Mouse (Mus musculus) intestine, embryonic 16.5 days (tissue): ENCODE results near the gene Ptpn22. TPM values are rescaled to one million over a fixed set of nuclear protein-coding genes. Genes with fewer than 3 reads are reported as not detected.

Experiments
- ATAC-seq: fragments of 200-750 bp; cut with Nextera tagmentation; 2 replicates; pipeline ENCODE4 v1.8.0; 2017; ENCODE audit warnings: moderate TSS enrichment, moderate library complexity
- H3K27ac ChIP-seq: fragments of 300-500 bp; sonication (generic); 2 replicates; pipeline ENCODE4 v1.5.1; 2014; ENCODE audit warnings: mild to moderate bottlenecking, low read length
- H3K27me3 ChIP-seq: fragments of 300-500 bp; sonication (generic); replicated peaks from 2 replicates; pipeline ENCODE4 v1.6.1; 2014; ENCODE audit warnings: low read length, control low read depth, mixed read lengths; ENCODE audit not compliant: control insufficient read depth, insufficient read depth
- H3K36me3 ChIP-seq: fragments of 300-500 bp; sonication (generic); 2 replicates; pipeline ENCODE4 v1.6.1; 2014; ENCODE audit warnings: low read length, control low read depth; ENCODE audit not compliant: control insufficient read depth, insufficient read depth
- H3K4me1 ChIP-seq: fragments of 300-500 bp; sonication (generic); 2 replicates; pipeline ENCODE4 v1.6.1; 2014; ENCODE audit warnings: low read length, control low read depth, mixed read lengths; ENCODE audit not compliant: control insufficient read depth, insufficient read depth
- H3K4me2 ChIP-seq: fragments of 300-500 bp; sonication (generic); 2 replicates; pipeline ENCODE4 v1.6.1; 2014; ENCODE audit warnings: low read depth, low read length, control low read depth
- H3K4me3 ChIP-seq: fragments of 300-500 bp; sonication (generic); 2 replicates; pipeline ENCODE4 v1.5.1; 2014; ENCODE audit warnings: mild to moderate bottlenecking, low read length
- H3K9ac ChIP-seq: fragments of 300-500 bp; sonication (generic); 2 replicates; pipeline ENCODE4 v1.6.1; 2014; ENCODE audit warnings: low read depth, low read length
- H3K9me3 ChIP-seq: fragments of 300-500 bp; sonication (generic); 2 replicates; pipeline ENCODE4 v1.6.1; 2016; ENCODE audit warnings: low read length, control low read depth; ENCODE audit not compliant: control insufficient read depth
- WGBS: fragments of 180-500 bp; shearing (Covaris S2); extraction: QIAGEN DNeasy Blood & Tissue Kit; methylation state at CpG from one replicate; pipeline ENCODE4 v1.1.7; 2014; 5-methylcytosine and 5-hydroxymethylcytosine counted together
- polyA plus RNA-seq: library from polyadenylated mRNA; unstranded; fragments of >200 nt; fragmentation: Nextera tagmentation; extraction: Ambion mirVana; gene quantifications from 2 replicates; pipeline ENCODE4 v1.2.1, GENCODE M21; 2015

The Ptpn22 gene
- polyA plus RNA-seq, 1 experiment from 2014 or later: 2.2 TPM

DNA sequence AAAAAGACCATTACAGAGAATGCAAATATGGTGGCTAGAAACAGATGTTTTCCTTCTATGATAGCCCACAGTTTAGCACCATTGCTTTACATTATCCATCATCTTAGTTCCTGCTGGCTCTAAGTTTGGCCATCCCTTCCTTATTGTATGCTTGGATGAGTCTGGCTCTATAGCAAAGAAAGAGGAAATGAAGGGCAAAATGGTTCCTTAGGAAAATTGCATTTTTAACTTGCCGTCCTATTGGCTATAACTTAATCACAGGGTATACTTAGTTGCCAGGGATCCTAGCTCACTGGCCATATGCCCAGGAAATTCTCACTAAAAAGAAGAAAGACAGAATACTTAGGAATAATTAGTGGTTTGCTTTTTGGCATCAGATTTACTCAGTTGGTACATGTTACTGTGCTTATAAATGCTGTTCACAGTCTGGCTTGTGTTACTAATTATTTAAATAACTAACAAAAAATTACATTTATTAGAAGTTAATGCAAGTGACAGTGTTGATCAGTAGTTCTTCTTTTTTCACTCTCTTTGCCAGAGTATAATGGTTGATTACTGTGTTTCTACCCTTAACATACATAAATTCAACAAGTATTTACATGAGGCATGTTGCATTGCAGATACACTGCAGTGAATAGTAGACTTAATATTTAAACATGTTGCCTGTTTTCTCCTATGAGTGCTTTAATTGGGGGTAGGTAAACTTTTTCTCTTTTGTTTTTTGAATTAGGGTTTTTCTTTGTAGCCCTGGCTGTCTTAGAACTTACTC lies 85.4 kb downstream of the Ptpn22 start:
- H3K27ac ChIP-seq: no peak overlapping the region
- H3K4me3 ChIP-seq: no peak overlapping the region
- no peaks in the 10 kb centered on the region for H3K9me3 ChIP-seq
- H3K9ac ChIP-seq: no peak overlapping the region
- H3K4me1 ChIP-seq: no peaks in the 10 kb centered on the region
- ATAC-seq: no peak
- no peak overlapping the region for H3K4me2 ChIP-seq
- 76% methylated on average over 1 of the region's 1 CpGs for WGBS
- H3K27me3 ChIP-seq: no peaks in the 10 kb centered on the region
- no peaks in the 10 kb centered on the region for H3K36me3 ChIP-seq

GRCm38 (mm10) chr3:103948666-103949065 lies 89.1 kb downstream of the Ptpn22 start:
- H3K27me3 ChIP-seq: no peaks in the 10 kb centered on the region
- no peaks in the 10 kb centered on the region for H3K4me1 ChIP-seq
- H3K27ac ChIP-seq: no peak overlapping the region
- no peak overlapping the region for H3K4me2 ChIP-seq
- ATAC-seq: no peak
- H3K4me3 ChIP-seq: no peak overlapping the region
- 87% methylated on average over 7 of the region's 7 CpGs for WGBS
- H3K9ac ChIP-seq: no peak overlapping the region
- no peaks in the 10 kb centered on the region for H3K36me3 ChIP-seq
- no peaks in the 10 kb centered on the region for H3K9me3 ChIP-seq

DNA sequence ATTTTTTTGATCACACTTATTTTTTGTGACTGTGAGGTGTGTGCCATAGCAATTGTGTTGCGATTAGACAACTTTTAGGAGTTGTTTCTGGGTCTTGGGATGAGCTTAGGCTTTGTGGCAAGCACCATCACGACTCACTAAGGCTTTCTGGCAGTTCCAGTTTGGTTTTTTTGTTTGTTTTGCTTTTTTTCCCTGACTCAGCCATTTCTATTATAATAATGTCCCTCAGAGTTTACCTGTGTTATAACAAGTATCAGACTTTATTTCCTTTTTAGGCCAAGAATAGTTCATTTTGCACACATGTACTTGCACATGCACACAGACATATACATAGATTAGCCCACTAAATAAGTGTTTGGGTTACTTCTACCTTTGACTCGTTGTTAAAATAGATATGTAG lies 101.0 kb downstream of the Ptpn22 start:
- no peak overlapping the region for H3K4me2 ChIP-seq
- no peak overlapping the region for H3K9ac ChIP-seq
- no peak overlapping the region for H3K4me3 ChIP-seq
- WGBS: 90% methylated on average over 3 of the region's 3 CpGs
- H3K9me3 ChIP-seq: no peaks in the 10 kb centered on the region
- H3K4me1 ChIP-seq: no peaks in the 10 kb centered on the region
- no peak for ATAC-seq
- peaks cover 4% of the 10 kb centered on the region; the same call in 1 of the 2 replicates for H3K36me3 ChIP-seq
- no peaks in the 10 kb centered on the region for H3K27me3 ChIP-seq
- H3K27ac ChIP-seq: no peak overlapping the region

Other genes starting within 250 kb of the Ptpn22 start
- gene Atg4a-ps, start 213.7 kb upstream of the Ptpn22 start, polyA plus RNA-seq: 0.11 and 0.22 TPM in 2 replicates
- 41.6 and 44.0 TPM in 2 replicates for gene Olfml3, start 121.8 kb upstream of the Ptpn22 start, polyA plus RNA-seq
- not detected in 2 replicates for gene Gm10964, start 120.4 kb upstream of the Ptpn22 start, polyA plus RNA-seq
- gene Hipk1, start 68.2 kb upstream of the Ptpn22 start, polyA plus RNA-seq: 6.3 and 7.1 TPM in 2 replicates
- gene Dclre1b, start 50.4 kb upstream of the Ptpn22 start, polyA plus RNA-seq: 19.1 and 21.1 TPM in 2 replicates
- gene Ap4b1, start 50.3 kb upstream of the Ptpn22 start, polyA plus RNA-seq: 21.0 and 21.8 TPM in 2 replicates
- gene Gm43064, start 50.2 kb upstream of the Ptpn22 start, polyA plus RNA-seq: 0.45 and 0.69 TPM in 2 replicates
- 14.2 and 22.4 TPM in 2 replicates for gene Bcl2l15, start 27.2 kb upstream of the Ptpn22 start, polyA plus RNA-seq
- gene Rsbn1, start 54.3 kb downstream of the Ptpn22 start, polyA plus RNA-seq: 6.3 and 7.1 TPM in 2 replicates
- 12.7 and 13.5 TPM in 2 replicates for gene Phtf1, start 108.3 kb downstream of the Ptpn22 start, polyA plus RNA-seq